Mouse (Mus musculus): ENCODE measurements around the gene A430005L14Rik. TPM values are rescaled to one million over a fixed set of nuclear protein-coding genes. Genes with fewer than 3 reads are reported as not detected.

Gene A430005L14Rik
- total RNA-seq, 2 experiments from 2014 or later = 24.5 to 24.9 TPM

GRCm38 (mm10) chr4:153975768-153976167 is 18.7 kb downstream of the A430005L14Rik start:
- no peak overlapping the region; the same call in 1 of the 2 replicates for H3K27ac ChIP-seq
- no peak; the same call in 1 of the 2 replicates for TF ChIP-seq CTCF (IDR thresholded peaks at IDR 0.05)
- intact Hi-C loops (cut with DNase I) = loop anchor here (1.0 kb wide), 1 partner anchor 36 kb away; the partner anchor contains the start of gene Lrrc47
- DNase-seq (ENCODE audit: extremely low spot score in 1 of 2, low spot score in 2 of 2) = no peak
- H3K4me3 ChIP-seq = peak overlapping the region; percentile 77

GRCm38 (mm10) chr4:153979243-153979642 is 22.2 kb downstream of the A430005L14Rik start:
- no peak overlapping the region for H3K27ac ChIP-seq
- H3K4me3 ChIP-seq = no peak overlapping the region
- intact Hi-C loops (cut with DNase I) = no loop called here
- no peak for DNase-seq (ENCODE audit: extremely low spot score in 1 of 2, low spot score in 2 of 2)
- no peak for TF ChIP-seq CTCF (IDR thresholded peaks at IDR 0.05)

GRCm38 (mm10) chr4:153980470-153980869 is 23.4 kb downstream of the A430005L14Rik start:
- H3K27ac ChIP-seq = no peak overlapping the region; the same call in 1 of the 2 replicates
- intact Hi-C loops (cut with DNase I) = no loop called here
- TF ChIP-seq CTCF (IDR thresholded peaks at IDR 0.05) = no peak
- no peak for DNase-seq (ENCODE audit: extremely low spot score in 1 of 2, low spot score in 2 of 2)
- no peak overlapping the region for H3K4me3 ChIP-seq

GRCm38 (mm10) chr4:153992715-153993114 is 35.7 kb downstream of the A430005L14Rik start:
- H3K4me3 ChIP-seq = no peak overlapping the region
- no peak for TF ChIP-seq CTCF (IDR thresholded peaks at IDR 0.05)
- no peak overlapping the region for H3K27ac ChIP-seq
- intact Hi-C loops (cut with DNase I) = no loop called here
- DNase-seq (ENCODE audit: extremely low spot score in 1 of 2, low spot score in 2 of 2) = no peak

- Histone ChIP-seq H3K27ac (no peak overlapping the region), H3K4me3 (no peak overlapping the region)
- DNase-seq (ENCODE audit: extremely low spot score in 1 of 2, low spot score in 2 of 2) = no peak
- no peak for TF ChIP-seq CTCF (IDR thresholded peaks at IDR 0.05)
- intact Hi-C loops (cut with DNase I) = no loop called here
Observed at GRCm38 (mm10) chr4:153993505-153993904, 36.5 kb downstream of the A430005L14Rik start.

- H3K4me3 ChIP-seq = no peak overlapping the region
- no peak for TF ChIP-seq CTCF (IDR thresholded peaks at IDR 0.05)
- no peak for DNase-seq (ENCODE audit: extremely low spot score in 1 of 2, low spot score in 2 of 2)
- H3K27ac ChIP-seq = no peak overlapping the region
- intact Hi-C loops (cut with DNase I) = no loop called here
Observed at GRCm38 (mm10) chr4:154005488-154005887, 48.5 kb downstream of the A430005L14Rik start.

GRCm38 (mm10) chr4:154006264-154006663 is 49.2 kb downstream of the A430005L14Rik start:
- DNase-seq (ENCODE audit: extremely low spot score in 1 of 2, low spot score in 2 of 2) = no peak
- intact Hi-C loops (cut with DNase I) = no loop called here
- no peak overlapping the region for H3K4me3 ChIP-seq
- no peak overlapping the region for H3K27ac ChIP-seq
- TF ChIP-seq CTCF (IDR thresholded peaks at IDR 0.05) = no peak

- Histone ChIP-seq H3K4me3 (no peak overlapping the region), H3K27ac (0 out of 2 replicates have a peak overlapping the region, but pooled peaks have one; percentile 32)
- DNase-seq (ENCODE audit: extremely low spot score in 1 of 2, low spot score in 2 of 2) = no peak
- TF ChIP-seq CTCF (IDR thresholded peaks at IDR 0.05) = no peak
- intact Hi-C loops (cut with DNase I) = no loop called here
Observed at GRCm38 (mm10) chr4:154007759-154008158, 50.7 kb downstream of the A430005L14Rik start.

- intact Hi-C loops (cut with DNase I) = loop anchor here (1.0 to 5.0 kb wide), 2 partner anchors 36 to 146 kb away; partner anchors contain the start of genes Cep104 and Dffb
- DNase-seq (ENCODE audit: extremely low spot score in 1 of 2, low spot score in 2 of 2) = no peak
- peak overlapping the region; percentile 92 for H3K27ac ChIP-seq
- peak overlapping the region; percentile 94 for H3K4me3 ChIP-seq
- no peak for TF ChIP-seq CTCF (IDR thresholded peaks at IDR 0.05)
Observed at GRCm38 (mm10) chr4:154010907-154011645, 54.0 kb downstream of the A430005L14Rik start.

Other genes starting within 250 kb of the A430005L14Rik start
- 10 to 100 TPM; 15.1 to 17.9 TPM for gene Dffb, start 17.9 kb downstream of the A430005L14Rik start, total RNA-seq (2021)
- gene Cep104, start 18.0 kb downstream of the A430005L14Rik start, total RNA-seq (2021) = 10 to 100 TPM; 33.6 to 34.4 TPM
- gene Lrrc47, start 54.5 kb downstream of the A430005L14Rik start, total RNA-seq (2021) = 10 to 100 TPM; 56.9 to 79.2 TPM
- gene Smim1, start 69.0 kb downstream of the A430005L14Rik start, total RNA-seq (2021) = 10 to 100 TPM in 1 of 2 experiments, 1 to 10 TPM in 1; 7.6 to 11.7 TPM
- gene Ccdc27, start 85.4 kb downstream of the A430005L14Rik start, total RNA-seq (2021) = not detected
- 1 to 10 TPM in 1 of 2 experiments, under 1 TPM in 1; 0.41 to 1.1 TPM for gene Trp73, start 183.0 kb downstream of the A430005L14Rik start, total RNA-seq (2021)
- gene Wrap73, start 185.1 kb downstream of the A430005L14Rik start, total RNA-seq (2021) = 10 to 100 TPM; 29.4 to 35.2 TPM
- gene Tprgl, start 203.4 kb downstream of the A430005L14Rik start, total RNA-seq (2021) = 100 to 1,000 TPM; 162 to 168 TPM
- 1 to 10 TPM; 4.3 to 5.5 TPM for gene Megf6, start 213.5 kb downstream of the A430005L14Rik start, total RNA-seq (2021)